Mouse (Mus musculus) intestine, postnatal 0 days (tissue): ENCODE data around the gene Gm20696. TPM values are rescaled to one million over a fixed set of nuclear protein-coding genes. Genes with fewer than 3 reads are reported as not detected.
A peak's percentile ranks its signal among the peaks of the same experiment; 100 is the strongest.

Experiments
- ATAC-seq: fragments of 200-750 bp; cut with Nextera tagmentation; 2 replicates; pipeline ENCODE4 v1.8.0; 2017; ENCODE audit warnings: mild to moderate bottlenecking, moderate TSS enrichment, moderate library complexity
- H3K27ac ChIP-seq: fragments of 300-500 bp; sonication (generic); 2 replicates; pipeline ENCODE4 v1.5.1; 2014; ENCODE audit warnings: mild to moderate bottlenecking, low read depth, low read length, moderate library complexity
- H3K27me3 ChIP-seq: fragments of 300-500 bp; sonication (generic); replicated peaks from 2 replicates; pipeline ENCODE4 v1.6.1; 2014; ENCODE audit warnings: low read length, mixed read lengths; ENCODE audit not compliant: control insufficient read depth, insufficient read depth
- H3K36me3 ChIP-seq: fragments of 300-500 bp; sonication (generic); 2 replicates; pipeline ENCODE4 v1.6.1; 2014; ENCODE audit warnings: mild to moderate bottlenecking, moderate library complexity; ENCODE audit not compliant: control insufficient read depth, insufficient read depth
- H3K4me1 ChIP-seq: fragments of 300-500 bp; sonication (generic); replicated peaks from 2 replicates; pipeline ENCODE4 v1.6.1; 2014; ENCODE audit warnings: antibody characterized with exemption, low read length, mixed read lengths; ENCODE audit not compliant: control insufficient read depth, insufficient read depth
- H3K4me2 ChIP-seq: fragments of 300-500 bp; sonication (generic); replicated peaks from 2 replicates; pipeline ENCODE4 v1.6.1; 2014; ENCODE audit warnings: low read depth, mild to moderate bottlenecking, moderate library complexity
- H3K4me3 ChIP-seq: fragments of 300-500 bp; sonication (generic); 2 replicates; pipeline ENCODE4 v1.5.1; 2014; ENCODE audit warnings: low read depth, low read length
- H3K9ac ChIP-seq: fragments of 300-500 bp; sonication (generic); 2 replicates; pipeline ENCODE4 v1.6.1; 2014; ENCODE audit warnings: mild to moderate bottlenecking, low read depth, low read length
- H3K9me3 ChIP-seq: fragments of 300-500 bp; sonication (generic); 2 replicates; pipeline ENCODE4 v1.6.1; 2016; ENCODE audit warnings: mixed run types; ENCODE audit not compliant: control insufficient read depth
- CTCF ChIP-seq: sonication (generic); IDR thresholded peaks from 2 replicates; pipeline ENCODE4 v1.5.1; 2016; ENCODE audit warnings: low read depth, mild to moderate bottlenecking, control low read depth, antibody characterized with exemption, moderate library complexity
- WGBS: fragments of 180-500 bp; shearing (Covaris S2); extraction: QIAGEN DNeasy Blood & Tissue Kit; methylation state at CpG from one replicate; pipeline ENCODE4 v1.1.7; 2014; 5-methylcytosine and 5-hydroxymethylcytosine counted together
- polyA plus RNA-seq: library from polyadenylated mRNA; unstranded; fragments of >200 nt; fragmentation: Nextera tagmentation; extraction: Ambion mirVana; gene quantifications from 2 replicates; pipeline ENCODE4 v1.2.1, GENCODE M21; 2015

Gene Gm20696
- polyA plus RNA-seq, 1 experiment from 2014 or later, result 1.4 TPM

DNA sequence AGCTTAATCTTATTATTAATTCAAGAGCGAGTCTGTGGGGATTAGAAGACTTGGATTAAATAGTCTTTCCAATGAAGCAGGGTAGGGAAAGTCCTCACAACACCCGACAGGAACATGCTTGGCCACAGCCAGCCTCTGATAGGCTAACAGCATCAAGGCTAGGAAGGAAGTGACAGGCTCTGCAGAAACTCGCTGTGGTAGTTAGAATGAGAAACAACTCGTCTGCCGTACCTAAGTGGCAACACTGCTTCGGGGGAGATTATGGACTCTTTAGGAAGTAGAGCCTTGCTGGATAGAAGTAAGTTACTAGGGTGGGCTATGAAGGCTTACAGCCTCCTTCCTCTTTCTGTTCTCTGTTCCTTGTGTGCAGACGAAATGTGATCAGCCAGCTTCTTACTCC lies 11.1 kb downstream of the Gm20696 start:
- no peaks in the 10 kb centered on the region for H3K27me3 ChIP-seq
- no peaks in the 10 kb centered on the region for H3K36me3 ChIP-seq
- no peak overlapping the region for H3K27ac ChIP-seq
- H3K9me3 ChIP-seq, result no peaks in the 10 kb centered on the region
- ATAC-seq, result no peak
- no peak overlapping the region for H3K4me2 ChIP-seq
- TF ChIP-seq CTCF, result no peak
- WGBS, result 53% methylated on average over 7 of the region's 7 CpGs
- no peaks in the 10 kb centered on the region for H3K4me1 ChIP-seq
- H3K9ac ChIP-seq, result no peak overlapping the region
- H3K4me3 ChIP-seq, result no peak overlapping the region

GRCm38 (mm10) chr6:99654343-99654742 lies 12.3 kb downstream of the Gm20696 start:
- WGBS, result 67% methylated on average over 5 of the region's 5 CpGs
- H3K4me3 ChIP-seq, result no peak overlapping the region

DNA sequence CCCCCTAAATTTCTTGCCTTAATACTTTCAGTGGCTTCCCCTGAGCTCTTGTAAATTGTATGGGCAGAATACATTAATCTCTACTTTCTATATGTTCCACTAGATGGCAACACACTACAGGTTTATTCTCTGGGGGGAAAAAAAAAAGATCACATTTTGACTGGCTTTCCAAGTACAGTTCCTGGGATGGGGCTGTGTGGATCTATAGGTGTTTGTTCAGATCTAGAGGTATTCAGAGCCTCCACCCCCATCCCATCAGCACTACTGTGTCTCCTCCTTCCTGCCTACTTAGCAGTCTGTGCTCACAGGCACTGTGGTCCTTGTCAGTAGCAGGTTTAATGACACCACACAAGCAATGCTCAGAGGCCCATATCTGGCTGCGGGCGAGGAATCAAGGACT lies 14.3 kb downstream of the Gm20696 start:
- Histone ChIP-seq H3K4me3 (no peak overlapping the region), H3K27ac (no peak overlapping the region), H3K4me2 (no peak overlapping the region), H3K4me1 (no peaks in the 10 kb centered on the region), H3K9ac (no peak overlapping the region), H3K36me3 (no peaks in the 10 kb centered on the region), H3K27me3 (no peaks in the 10 kb centered on the region), H3K9me3 (no peaks in the 10 kb centered on the region)
- 69% methylated on average over 2 of the region's 2 CpGs for WGBS
- no peak for ATAC-seq
- peak; percentile 53 for TF ChIP-seq CTCF

More at GRCm38 (mm10) chr6:99654343-99654742, 12.3 kb downstream of the Gm20696 start:
- H3K4me2 ChIP-seq, result no peak overlapping the region
- no peaks in the 10 kb centered on the region for H3K4me1 ChIP-seq
- ATAC-seq, result no peak
- H3K27ac ChIP-seq, result no peak overlapping the region
- H3K36me3 ChIP-seq, result no peaks in the 10 kb centered on the region
- no peaks in the 10 kb centered on the region for H3K9me3 ChIP-seq
- no peak for TF ChIP-seq CTCF
- no peaks in the 10 kb centered on the region for H3K27me3 ChIP-seq
- H3K9ac ChIP-seq, result no peak overlapping the region

- 63% methylated on average over 2 of the region's 2 CpGs for WGBS
- Histone ChIP-seq H3K4me1 (no peaks in the 10 kb centered on the region), H3K4me3 (no peak overlapping the region), H3K36me3 (no peaks in the 10 kb centered on the region; the same call in 1 of the 2 replicates), H3K4me2 (no peak overlapping the region), H3K9ac (no peak overlapping the region), H3K9me3 (no peaks in the 10 kb centered on the region), H3K27me3 (no peaks in the 10 kb centered on the region), H3K27ac (no peak overlapping the region)
- ATAC-seq, result no peak
- TF ChIP-seq CTCF, result no peak
Observed at GRCm38 (mm10) chr6:99649307-99649706, 17.3 kb downstream of the Gm20696 start.

- H3K4me2 ChIP-seq, result peak overlapping the region; percentile 25
Observed at GRCm38 (mm10) chr6:99646344-99646743, 20.3 kb downstream of the Gm20696 start.

DNA sequence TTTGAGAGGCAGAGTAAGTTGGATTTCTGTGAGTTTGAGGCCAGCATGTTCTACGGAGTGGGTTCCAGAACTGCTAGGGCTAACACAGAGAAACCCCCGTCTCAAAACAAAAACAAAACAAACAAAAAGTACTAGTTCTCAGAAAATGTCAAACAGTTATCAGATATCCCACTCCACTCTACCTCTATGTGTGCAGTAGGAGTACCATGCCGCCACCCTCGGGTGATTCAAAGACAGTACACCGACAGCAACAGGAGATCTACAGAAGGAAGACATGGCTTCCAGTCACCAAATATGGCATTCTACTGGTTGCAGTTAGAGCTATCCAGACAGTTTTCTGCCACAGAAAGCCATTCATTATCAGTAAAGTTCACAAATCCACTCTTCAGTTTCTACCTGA lies 21.7 kb downstream of the Gm20696 start:
- H3K4me1 ChIP-seq, result 0 out of 2 replicates have a peak, but pooled peaks cover 6% of the 10 kb centered on the region
- ATAC-seq, result no peak
- H3K9ac ChIP-seq, result no peak overlapping the region
- no peak overlapping the region for H3K4me2 ChIP-seq
- TF ChIP-seq CTCF, result peak; percentile 42
- no peak overlapping the region for H3K4me3 ChIP-seq
- H3K9me3 ChIP-seq, result no peaks in the 10 kb centered on the region
- no peaks in the 10 kb centered on the region for H3K27me3 ChIP-seq
- H3K27ac ChIP-seq, result no peak overlapping the region
- WGBS, result 79% methylated on average over 5 of the region's 5 CpGs
- H3K36me3 ChIP-seq, result no peaks in the 10 kb centered on the region; the same call in 1 of the 2 replicates

More at GRCm38 (mm10) chr6:99646344-99646743, 20.3 kb downstream of the Gm20696 start:
- Histone ChIP-seq H3K36me3 (no peaks in the 10 kb centered on the region; the same call in 1 of the 2 replicates), H3K27me3 (no peaks in the 10 kb centered on the region), H3K9ac (no peak overlapping the region), H3K4me1 (0 out of 2 replicates have a peak, but pooled peaks cover 6% of the 10 kb centered on the region), H3K27ac (no peak overlapping the region), H3K4me3 (no peak overlapping the region), H3K9me3 (no peaks in the 10 kb centered on the region)
- TF ChIP-seq CTCF, result no peak
- ATAC-seq, result no peak
- WGBS, result 21% methylated on average over 10 of the region's 10 CpGs

GRCm38 (mm10) chr6:99644386-99644785 lies 22.2 kb downstream of the Gm20696 start:
- ATAC-seq, result no peak
- Histone ChIP-seq H3K27me3 (no peaks in the 10 kb centered on the region), H3K9me3 (no peaks in the 10 kb centered on the region), H3K4me3 (no peak overlapping the region), H3K27ac (no peak overlapping the region), H3K9ac (no peak overlapping the region), H3K4me2 (no peak overlapping the region), H3K4me1 (0 out of 2 replicates have a peak, but pooled peaks cover 6% of the 10 kb centered on the region), H3K36me3 (no peaks in the 10 kb centered on the region; the same call in 1 of the 2 replicates)
- WGBS, result 72% methylated on average over 5 of the region's 5 CpGs
- no peak for TF ChIP-seq CTCF
